In genomic region chr13:112786142-112786541, GRCm38 (mm10) we compare ENCODE assay signal across 24 mouse cellular contexts.
"Had no signal": no experiment of that assay in that cellular context is flagged by ENCODE, and none has a peak within 500 bp of the region (broad histone marks: within the 10 kb centered on the region; RNA-seq: fewer than 3 reads in every experiment).

No protein-coding gene starts in this region.

- ATAC-seq: liver, embryonic 12.5 days; midbrain, embryonic 13.5 days; midbrain, embryonic 16.5 days had no signal

- H3K9me3 ChIP-seq: kidney, embryonic 15.5 days; limb, embryonic 10.5 days; limb, embryonic 13.5 days; liver, embryonic 12.5 days; liver, embryonic 15.5 days; lung, embryonic 15.5 days; megakaryocyte, embryonic 14.5 days; midbrain, embryonic 10.5 days; midbrain, embryonic 13.5 days; neural tube, embryonic 13.5 days had no signal

- H3K9ac ChIP-seq: kidney, embryonic 15.5 days; limb, embryonic 13.5 days; liver, embryonic 12.5 days; liver, embryonic 15.5 days; lung, embryonic 15.5 days; midbrain, embryonic 13.5 days; neural tube, embryonic 13.5 days had no signal

- H3K4me3 ChIP-seq: kidney, embryonic 15.5 days; limb, embryonic 10.5 days; limb, embryonic 13.5 days; liver, embryonic 12.5 days; liver, embryonic 15.5 days; lung, embryonic 15.5 days; megakaryocyte, embryonic 14.5 days; midbrain, embryonic 10.5 days; midbrain, embryonic 13.5 days; myocyte; neural tube, embryonic 13.5 days had no signal

- H3K27ac ChIP-seq: kidney, embryonic 15.5 days; limb, embryonic 10.5 days; limb, embryonic 13.5 days; liver, embryonic 12.5 days; liver, embryonic 15.5 days; lung, embryonic 15.5 days; midbrain, embryonic 10.5 days; midbrain, embryonic 13.5 days; neural tube, embryonic 13.5 days; stomach, postnatal 0 days had no signal

- H3K4me1 ChIP-seq: kidney, embryonic 15.5 days; limb, embryonic 10.5 days; limb, embryonic 13.5 days; liver, embryonic 15.5 days; lung, embryonic 15.5 days; megakaryocyte, embryonic 14.5 days; midbrain, embryonic 10.5 days; midbrain, embryonic 13.5 days; neural tube, embryonic 13.5 days had no signal

- DNase-seq: kidney, adult 8-10 months; kidney, postnatal 10 days; kidney, postnatal 36 days; liver; lung, adult 18-20 months; lung, postnatal 10 days; lung, postnatal 36 days; right cerebral cortex, postnatal 4 days; thymus, adult 2 months; thymus, postnatal 14 days; thymus, postnatal 4 days had no signal

- H3K36me3 ChIP-seq: kidney, embryonic 15.5 days; limb, embryonic 10.5 days; limb, embryonic 13.5 days; liver, embryonic 12.5 days; liver, embryonic 15.5 days; lung, embryonic 15.5 days; midbrain, embryonic 10.5 days; midbrain, embryonic 13.5 days; neural tube, embryonic 13.5 days had no signal

- H3K27me3 ChIP-seq: kidney, embryonic 15.5 days; limb, embryonic 13.5 days; lung, embryonic 15.5 days; midbrain, embryonic 13.5 days; neural tube, embryonic 13.5 days had no signal

- H3K4me2 ChIP-seq: kidney, embryonic 15.5 days; limb, embryonic 13.5 days; liver, embryonic 12.5 days; liver, embryonic 15.5 days; lung, embryonic 15.5 days; midbrain, embryonic 13.5 days; neural tube, embryonic 13.5 days had no signal
